Mouse (Mus musculus) olfactory bulb, adult 2 months (tissue): ENCODE measurements around the gene Acaca.

Experiments
- CTCF ChIP-seq: fragments of 200-500 bp; IDR thresholded peaks from 2 replicates; pipeline ENCODE4 v1.5.1; 2012; ENCODE audit warnings: low read depth, mild to moderate bottlenecking, low read length, moderate library complexity; ENCODE audit not compliant: insufficient read depth
- POLR2A ChIP-seq: fragments of 200-500 bp; IDR thresholded peaks from 2 replicates; pipeline ENCODE4 v1.6.1; 2012; ENCODE audit warnings: mild to moderate bottlenecking, low read depth, low read length, moderate library complexity; ENCODE audit not compliant: insufficient read depth

GRCm38 (mm10) chr11:84293288-84293687, 163.8 kb downstream of the Acaca start:
- TF ChIP-seq POLR2A (no peak), CTCF (no peak)
